In the genomic region with DNA sequence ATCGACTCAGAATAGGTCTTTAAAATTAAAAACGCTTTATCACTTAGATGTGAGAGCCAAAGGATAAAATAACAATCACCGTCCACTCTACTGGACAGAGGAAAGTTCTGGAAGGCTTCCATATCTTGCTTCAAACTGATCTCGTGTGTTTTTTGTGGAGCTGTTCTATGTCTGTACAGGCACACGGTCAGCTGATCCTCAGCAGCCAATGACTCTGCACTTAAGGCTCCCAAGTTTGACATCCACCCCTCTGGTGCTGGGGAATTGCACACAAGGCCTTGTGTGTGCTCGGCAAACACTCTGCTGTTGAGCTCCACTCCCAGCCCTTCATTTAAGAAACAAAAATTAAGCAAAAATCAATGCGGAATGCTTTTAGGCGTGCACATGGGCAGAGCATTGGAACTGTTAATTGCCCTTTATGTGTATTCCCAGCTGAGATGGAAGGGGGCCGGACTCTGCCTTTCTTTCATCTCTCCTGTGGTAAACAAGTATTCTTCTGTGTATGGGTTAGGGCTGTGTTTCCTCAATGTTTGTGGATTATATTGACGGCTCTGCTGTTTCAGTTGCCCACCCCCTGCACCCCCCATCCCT, we compare ENCODE assay signal across 14 mouse cellular contexts. TPM values are rescaled to one million over a fixed set of nuclear protein-coding genes. Genes with fewer than 3 reads are reported as not detected.
DNase-seq lines count a peak whose midpoint lies in the region; ATAC-seq and TF ChIP-seq lines count a peak whose summit lies in the region.
"Had no signal": no experiment of that assay in that cellular context is flagged by ENCODE, and none has a peak within 500 bp of the region (broad histone marks: within the 10 kb centered on the region; RNA-seq: fewer than 3 reads in every experiment).

No protein-coding gene starts in this region.

- H3K4me2 ChIP-seq in hindbrain, embryonic 11.5 days (replicated peaks; ENCODE audit: low read depth, low read length): no peak overlapping the region
- H3K4me2 ChIP-seq in forebrain, postnatal 0 days (ENCODE audit: low read depth): no peak overlapping the region
- no peak overlapping the region for H3K4me2 ChIP-seq in midbrain, embryonic 12.5 days (replicated peaks)

- H3K4me3 ChIP-seq in hindbrain, embryonic 10.5 days: no peak overlapping the region
- H3K4me3 ChIP-seq in hindbrain, embryonic 11.5 days (ENCODE audit: low read depth, low read length): no peak overlapping the region
- no peak overlapping the region for H3K4me3 ChIP-seq in embryonic facial prominence, embryonic 10.5 days
- H3K4me3 ChIP-seq in forebrain, postnatal 0 days (ENCODE audit: low read depth, low read length): no peak overlapping the region
- H3K4me3 ChIP-seq in midbrain, embryonic 12.5 days: no peak overlapping the region
- H3K4me3 ChIP-seq: erythroblast, embryonic 14.5 days had no signal

- H3K4me1 ChIP-seq in hindbrain, embryonic 10.5 days (replicated peaks): peaks cover 78% of the 10 kb centered on the region
- H3K4me1 ChIP-seq in hindbrain, embryonic 11.5 days (replicated peaks; ENCODE audit: control insufficient read depth, insufficient read depth, low read length): peaks cover 6% of the 10 kb centered on the region; the same call in 1 of the 2 replicates
- H3K4me1 ChIP-seq in embryonic facial prominence, embryonic 10.5 days: peaks cover 63% of the 10 kb centered on the region
- H3K4me1 ChIP-seq in forebrain, postnatal 0 days (ENCODE audit: insufficient read depth): peaks cover 11% of the 10 kb centered on the region; the same call in 1 of the 2 replicates
- H3K4me1 ChIP-seq in midbrain, embryonic 12.5 days: peaks cover 58% of the 10 kb centered on the region

- TF ChIP-seq CTCF in forebrain, postnatal 0 days (IDR thresholded peaks at IDR 0.05; ENCODE audit: low read depth): no peak

- intact Hi-C loops in gastrocnemius, postnatal 14 days (cut with DNase I; ENCODE audit: low total_unique reads): no loop called here

- H3K36me3 ChIP-seq in hindbrain, embryonic 10.5 days: peaks cover 59% of the 10 kb centered on the region
- H3K36me3 ChIP-seq in hindbrain, embryonic 11.5 days (ENCODE audit: control insufficient read depth, insufficient read depth, low read length): no peaks in the 10 kb centered on the region
- peaks cover 78% of the 10 kb centered on the region for H3K36me3 ChIP-seq in embryonic facial prominence, embryonic 10.5 days (replicated peaks)
- H3K36me3 ChIP-seq in forebrain, postnatal 0 days (ENCODE audit: insufficient read depth): no peaks in the 10 kb centered on the region
- H3K36me3 ChIP-seq in midbrain, embryonic 12.5 days: peaks cover 14% of the 10 kb centered on the region

- H3K9ac ChIP-seq in hindbrain, embryonic 11.5 days (ENCODE audit: low read depth, low read length): no peak overlapping the region
- no peak overlapping the region for H3K9ac ChIP-seq in forebrain, postnatal 0 days
- no peak overlapping the region for H3K9ac ChIP-seq in midbrain, embryonic 12.5 days (replicated peaks)

- 82% methylated on average over 10 of the region's 10 CpGs for WGBS in hindbrain, embryonic 10.5 days
- WGBS in hindbrain, embryonic 11.5 days: 78% methylated on average over 10 of the region's 10 CpGs
- WGBS in embryonic facial prominence, embryonic 10.5 days: 78% methylated on average over 10 of the region's 10 CpGs
- WGBS in forebrain, postnatal 0 days: 36% methylated on average over 10 of the region's 10 CpGs
- 66% methylated on average over 10 of the region's 10 CpGs for WGBS in midbrain, embryonic 12.5 days

- no peaks in the 10 kb centered on the region for H3K27me3 ChIP-seq in hindbrain, embryonic 10.5 days (ENCODE audit: insufficient read depth, poor library complexity, severe bottlenecking)
- no peaks in the 10 kb centered on the region for H3K27me3 ChIP-seq in hindbrain, embryonic 11.5 days (ENCODE audit: control insufficient read depth, insufficient read depth, low read length)
- H3K27me3 ChIP-seq in embryonic facial prominence, embryonic 10.5 days (replicated peaks; ENCODE audit: low read depth, poor library complexity, severe bottlenecking): no peaks in the 10 kb centered on the region
- no peaks in the 10 kb centered on the region for H3K27me3 ChIP-seq in forebrain, postnatal 0 days (ENCODE audit: insufficient read depth, low read length)
- H3K27me3 ChIP-seq in midbrain, embryonic 12.5 days: no peaks in the 10 kb centered on the region

- no peaks in the 10 kb centered on the region for H3K9me3 ChIP-seq in hindbrain, embryonic 10.5 days
- no peaks in the 10 kb centered on the region for H3K9me3 ChIP-seq in hindbrain, embryonic 11.5 days (ENCODE audit: control insufficient read depth, low read length)
- H3K9me3 ChIP-seq in embryonic facial prominence, embryonic 10.5 days: no peaks in the 10 kb centered on the region
- H3K9me3 ChIP-seq in forebrain, postnatal 0 days (ENCODE audit: low read length): no peaks in the 10 kb centered on the region
- no peaks in the 10 kb centered on the region for H3K9me3 ChIP-seq in midbrain, embryonic 12.5 days

- no peak for DNase-seq in hindbrain, embryonic 10.5 days (ENCODE audit: low spot score)
- DNase-seq in hindbrain, embryonic 11.5 days (ENCODE audit: low spot score): no peak
- DNase-seq in embryonic facial prominence, embryonic 10.5 days (ENCODE audit: low spot score): no peak
- peak; percentile 40 for DNase-seq in forebrain, postnatal 0 days
- no peak for DNase-seq in gastrocnemius, postnatal 14 days
- DNase-seq in adrenal gland, postnatal 36 days: no peak
- no peak for DNase-seq in embryo, embryonic 11 days
- DNase-seq: cerebellum, postnatal 10 days had no signal

- ATAC-seq in hindbrain, embryonic 11.5 days (ENCODE audit: low FRiP score): no peak
- ATAC-seq in forebrain, postnatal 0 days: peak; percentile 88
- ATAC-seq in midbrain, embryonic 12.5 days (ENCODE audit: low FRiP score, low read depth): no peak; the same call in 1 of the 2 replicates

- peak overlapping the region; percentile 74; the same call in 1 of the 2 replicates for H3K27ac ChIP-seq in hindbrain, embryonic 10.5 days
- no peak overlapping the region; the same call in 1 of the 2 replicates for H3K27ac ChIP-seq in hindbrain, embryonic 11.5 days (ENCODE audit: low read depth, low read length)
- 0 out of 2 replicates have a peak overlapping the region, but pooled peaks have one; percentile 40 for H3K27ac ChIP-seq in embryonic facial prominence, embryonic 10.5 days (replicated peaks)
- H3K27ac ChIP-seq in forebrain, postnatal 0 days (ENCODE audit: low read depth, low read length): no peak overlapping the region
- peak overlapping the region; percentile 42 for H3K27ac ChIP-seq in midbrain, embryonic 12.5 days (replicated peaks)

RNA-seq across cellular contexts. Expression of gene 4933415A04Rik, which starts 23.1 kb away (rescaled TPM):
- polyA plus RNA-seq in hindbrain, embryonic 10.5 days (2016; fragmentation: Nextera tagmentation; extraction: Ambion mirVana): 10.4 and 12.8 TPM in 2 replicates
- 8.5 and 10.4 TPM in 2 replicates for polyA plus RNA-seq in hindbrain, embryonic 11.5 days (2014; fragmentation: Nextera tagmentation; extraction: Ambion mirVana)
- polyA plus RNA-seq in embryonic facial prominence, embryonic 10.5 days (2016; fragmentation: Nextera tagmentation; extraction: Ambion mirVana): 12.4 and 13.7 TPM in 2 replicates
- total RNA-seq in forebrain, postnatal 0 days (2014; rRNA removed): 0.76 and 1.5 TPM in 2 replicates
- 1.2 and 1.8 TPM in 2 replicates for polyA plus RNA-seq in forebrain, postnatal 0 days (2015; fragmentation: Nextera tagmentation; extraction: Ambion mirVana)
- 8.4 and 9.3 TPM in 2 replicates for polyA plus RNA-seq in midbrain, embryonic 12.5 days (2016; fragmentation: Nextera tagmentation; extraction: Ambion mirVana)
- under 1 TPM; 0.10 to 0.16 TPM for total RNA-seq in gastrocnemius, postnatal 14 days (2021)
- total RNA-seq in adrenal gland, postnatal 36 days (2021): 1 to 10 TPM in 1 of 2 experiments, under 1 TPM in 1; 0.36 to 1.0 TPM
- total RNA-seq: granulocyte monocyte progenitor cell, adult 5-6 weeks; monocyte, adult 5-6 weeks had no signal
- polyA plus RNA-seq: erythroblast, embryonic 14.5 days had no signal

RNA-seq across cellular contexts. Expression of gene Ccnjl, which starts 35.2 kb away (rescaled TPM):
- 37.4 and 45.5 TPM in 2 replicates for polyA plus RNA-seq in hindbrain, embryonic 10.5 days (2016; fragmentation: Nextera tagmentation; extraction: Ambion mirVana)
- polyA plus RNA-seq in hindbrain, embryonic 11.5 days (2014; fragmentation: Nextera tagmentation; extraction: Ambion mirVana): 34.2 and 37.7 TPM in 2 replicates
- 37.8 and 39.6 TPM in 2 replicates for polyA plus RNA-seq in embryonic facial prominence, embryonic 10.5 days (2016; fragmentation: Nextera tagmentation; extraction: Ambion mirVana)
- 1.3 and 1.8 TPM in 2 replicates for total RNA-seq in forebrain, postnatal 0 days (2014; rRNA removed)
- polyA plus RNA-seq in forebrain, postnatal 0 days (2015; fragmentation: Nextera tagmentation; extraction: Ambion mirVana): 2.3 and 4.5 TPM in 2 replicates
- polyA plus RNA-seq in midbrain, embryonic 12.5 days (2016; fragmentation: Nextera tagmentation; extraction: Ambion mirVana): 32.4 and 32.6 TPM in 2 replicates
- 1 to 10 TPM in 1 of 2 experiments, under 1 TPM in 1; 0.78 to 1.0 TPM for total RNA-seq in gastrocnemius, postnatal 14 days (2021)
- total RNA-seq in adrenal gland, postnatal 36 days (2021): 1 to 10 TPM; 2.1 TPM
- total RNA-seq: granulocyte monocyte progenitor cell, adult 5-6 weeks; monocyte, adult 5-6 weeks had no signal
- polyA plus RNA-seq: erythroblast, embryonic 14.5 days had no signal

RNA-seq across cellular contexts. Expression of gene Fabp6, which starts 37.6 kb away (rescaled TPM):
- polyA plus RNA-seq in hindbrain, embryonic 10.5 days (2016; fragmentation: Nextera tagmentation; extraction: Ambion mirVana): not detected in 2 replicates
- not detected in 2 replicates for polyA plus RNA-seq in hindbrain, embryonic 11.5 days (2014; fragmentation: Nextera tagmentation; extraction: Ambion mirVana)
- polyA plus RNA-seq in embryonic facial prominence, embryonic 10.5 days (2016; fragmentation: Nextera tagmentation; extraction: Ambion mirVana): not detected in 2 replicates
- total RNA-seq in forebrain, postnatal 0 days (2014; rRNA removed): not detected in 2 replicates
- not detected in 2 replicates for polyA plus RNA-seq in forebrain, postnatal 0 days (2015; fragmentation: Nextera tagmentation; extraction: Ambion mirVana)
- not detected in 2 replicates for polyA plus RNA-seq in midbrain, embryonic 12.5 days (2016; fragmentation: Nextera tagmentation; extraction: Ambion mirVana)
- total RNA-seq in gastrocnemius, postnatal 14 days (2021): not detected
- not detected for total RNA-seq in adrenal gland, postnatal 36 days (2021)
- total RNA-seq: adrenal gland, postnatal 4 days; granulocyte monocyte progenitor cell, adult 5-6 weeks; left cerebral cortex, postnatal 25 days; monocyte, adult 5-6 weeks had no signal
- polyA plus RNA-seq: erythroblast, embryonic 14.5 days had no signal

Comparison
In these comparisons a context has a peak if more than half of its experiments do, and no peak if none do; other contexts are left out.
1. H3K27ac ChIP-seq: peak in hindbrain, embryonic 10.5 days (single experiment), embryonic facial prominence, embryonic 10.5 days (single experiment) and midbrain, embryonic 12.5 days (single experiment); none in hindbrain, embryonic 11.5 days (single experiment) and forebrain, postnatal 0 days (single experiment).